Mouse (Mus musculus) liver, adult 2 months (tissue): Measurements from ENCODE around the gene Tmprss12. TPM values are rescaled to one million over a fixed set of nuclear protein-coding genes. Genes with fewer than 3 reads are reported as not detected.
A peak's percentile ranks its signal among the peaks of the same experiment; 100 is the strongest.
"Not testable (repeated sequence)": the region's sequence is repeated elsewhere in the genome, so short reads cannot be mapped to it uniquely, and the experiment has no call there.

ENCODE experiments used
- DNase-seq: peaks from one replicate; pipeline ENCODE4 v3.0.0-alpha.2; 2011; ENCODE audit warnings: low read depth, low spot score; ENCODE audit errors: extremely low read depth
- H3K27ac ChIP-seq: fragments of 200-500 bp; replicated peaks from 2 replicates; pipeline ENCODE4 v1.5.1; 2012; ENCODE audit warnings: low read depth, mild to moderate bottlenecking, control low read depth, inconsistent platforms, low read length; ENCODE audit not compliant: insufficient read depth
- H3K27me3 ChIP-seq: fragments of 200-500 bp; 2 replicates; pipeline ENCODE4 v1.6.1; 2012; ENCODE audit warnings: mild to moderate bottlenecking, moderate library complexity, low read length, inconsistent platforms; ENCODE audit not compliant: control insufficient read depth, insufficient read depth
- H3K36me3 ChIP-seq: fragments of 200-500 bp; 2 replicates; pipeline ENCODE4 v1.6.1; 2012; ENCODE audit warnings: low read length, inconsistent platforms; ENCODE audit not compliant: control insufficient read depth, insufficient read depth
- H3K4me1 ChIP-seq: fragments of 200-500 bp; 2 replicates; pipeline ENCODE4 v1.6.1; 2011; ENCODE audit warnings: low read length; ENCODE audit not compliant: control insufficient read depth, insufficient read depth
- H3K4me3 ChIP-seq: fragments of 200-500 bp; 2 replicates; pipeline ENCODE4 v1.5.1; 2011; ENCODE audit warnings: low read depth, mild to moderate bottlenecking, control low read depth, low read length, moderate library complexity; ENCODE audit not compliant: insufficient read depth
- H3K79me2 ChIP-seq: fragments of 200-500 bp; 2 replicates; pipeline ENCODE4 v1.6.1; 2012; ENCODE audit warnings: inconsistent platforms, mild to moderate bottlenecking, low read length, moderate library complexity; ENCODE audit not compliant: control insufficient read depth, insufficient read depth
- H3K9ac ChIP-seq: fragments of 200-500 bp; 2 replicates; pipeline ENCODE4 v1.6.1; 2012; ENCODE audit warnings: low read depth, mild to moderate bottlenecking, control low read depth, inconsistent platforms, low read length
- CTCF ChIP-seq: fragments of 200-500 bp; IDR thresholded peaks from 2 replicates; pipeline ENCODE4 v1.5.1; 2011; ENCODE audit warnings: low read depth, low read length, control low read depth
- POLR2A ChIP-seq: fragments of 200-500 bp; IDR thresholded peaks from 2 replicates; pipeline ENCODE4 v1.6.1; 2011; ENCODE audit warnings: low read length, control low read depth; ENCODE audit not compliant: insufficient read depth; ENCODE audit errors: extremely low read depth
- WGBS: fragments of 180-500 bp; shearing (Covaris S2); methylation state at CpG from one replicate; pipeline ENCODE4 v1.1.7; 2018; 5-methylcytosine and 5-hydroxymethylcytosine counted together
- polyA plus RNA-seq: library from polyadenylated mRNA; depleted of rRNA; stranded (reverse); fragments of >200 nt; gene quantifications from 2 replicates; pipeline ENCODE4 v1.2.3, GENCODE M21; 2012
- total RNA-seq: library from RNA; depleted of rRNA; stranded (reverse); fragments of >200 nt; gene quantifications from 2 replicates; pipeline ENCODE4 v1.2.3, GENCODE M21; 2014

The Tmprss12 gene
- total and polyA plus RNA-seq, 2 experiments = not detected

DNA sequence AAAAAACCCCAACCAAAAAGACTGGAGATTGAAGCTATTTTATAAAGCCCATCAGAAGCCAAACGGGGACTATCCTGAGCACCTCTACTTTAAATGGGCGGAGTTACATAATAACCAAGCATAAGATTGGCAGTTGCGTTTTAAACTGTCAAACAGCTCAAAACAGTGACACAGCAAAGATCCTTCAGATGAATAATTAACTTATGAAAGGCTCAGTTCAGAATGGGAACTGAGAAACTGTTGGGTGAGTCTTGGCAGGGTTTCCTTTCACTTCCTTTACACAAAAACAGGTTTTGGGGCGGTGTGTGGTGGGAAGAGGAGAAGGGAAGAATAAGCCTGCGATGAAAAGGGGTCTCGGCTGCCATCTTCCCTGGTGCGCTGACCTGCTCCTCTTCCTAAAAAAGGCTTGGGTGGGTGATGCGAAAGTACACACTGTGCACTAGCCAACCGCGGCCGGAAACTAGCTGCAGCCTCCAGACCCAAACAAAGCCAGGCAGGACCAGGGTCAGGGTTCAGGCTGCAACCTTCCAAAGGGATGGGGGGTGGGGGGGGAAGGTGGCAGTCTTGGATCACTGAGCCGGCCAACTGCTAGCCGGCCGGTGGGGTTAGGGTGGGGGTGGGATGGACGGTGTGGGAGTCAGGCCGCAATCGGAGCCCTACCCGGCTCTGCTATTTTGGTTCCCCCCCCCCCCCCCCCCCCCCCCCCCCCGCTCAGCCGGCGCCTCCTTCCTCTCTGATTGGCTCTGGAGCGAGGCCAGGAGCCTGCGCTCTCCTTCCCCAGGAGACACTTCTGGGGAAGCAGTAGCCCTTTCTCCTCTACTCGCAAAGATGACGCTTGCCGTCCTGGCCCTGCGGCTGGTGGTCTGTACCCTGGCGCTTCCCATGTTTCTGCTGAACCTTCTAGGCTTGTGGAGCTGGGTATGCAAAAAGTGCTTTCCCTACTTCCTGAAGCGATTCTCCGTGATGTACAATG, 23.7 kb downstream of the Tmprss12 start, which contains the start of gene Mettl7a1:
Gene Mettl7a1, plus strand, starts transcription at position 122 of the 973 bp plus-strand sequence.
- H3K4me1 ChIP-seq = peaks cover 7% of the 10 kb centered on the region
- H3K27me3 ChIP-seq = no peaks in the 10 kb centered on the region
- peak within 1 kb of the TSS; percentile 94 for H3K9ac ChIP-seq
- H3K36me3 ChIP-seq = peaks cover 7% of the 10 kb centered on the region; the same call in 1 of the 2 replicates
- peak within 1 kb of the TSS; percentile 99 for H3K27ac ChIP-seq
- peak within 1 kb of the TSS; percentile 94 for H3K4me3 ChIP-seq
- TF ChIP-seq CTCF (no peak), POLR2A (peak; percentile 98)
- DNase-seq = peak; percentile 96
- under 1% methylated on average over 24 of the region's 30 CpGs for WGBS
- H3K79me2 ChIP-seq = peaks cover 12% of the 10 kb centered on the region; the same call in 1 of the 2 replicates

DNA sequence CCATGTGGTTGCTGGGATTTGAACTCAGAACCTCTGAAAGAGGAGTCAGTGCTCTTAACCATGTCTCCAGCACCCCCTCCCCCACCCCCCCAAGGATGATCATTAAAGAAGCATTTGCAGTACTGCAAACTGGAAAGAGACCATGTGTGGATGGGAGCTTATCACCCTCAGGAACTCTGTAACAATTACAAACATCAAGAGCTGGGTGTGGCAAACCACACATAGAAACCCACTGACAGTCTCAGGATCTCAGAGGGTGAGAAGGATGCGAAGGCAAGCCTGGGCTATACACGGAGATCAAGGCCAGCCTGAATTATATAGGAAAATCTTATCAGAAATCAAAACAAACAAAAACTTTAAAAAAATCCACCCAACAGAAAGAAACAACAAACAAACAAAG, 25.6 kb downstream of the Tmprss12 start:
- H3K27ac ChIP-seq = peak overlapping the region; percentile 99
- H3K36me3 ChIP-seq = peaks cover 7% of the 10 kb centered on the region; the same call in 1 of the 2 replicates
- peak overlapping the region; percentile 45; the same call in 1 of the 2 replicates for H3K9ac ChIP-seq
- WGBS = 38% methylated on average over 2 of the region's 2 CpGs
- no peak for DNase-seq
- TF ChIP-seq POLR2A (no peak), CTCF (no peak)
- H3K79me2 ChIP-seq = peaks cover 12% of the 10 kb centered on the region; the same call in 1 of the 2 replicates
- peak overlapping the region; percentile 94 for H3K4me3 ChIP-seq
- no peaks in the 10 kb centered on the region for H3K27me3 ChIP-seq
- H3K4me1 ChIP-seq = peaks cover 13% of the 10 kb centered on the region

DNA sequence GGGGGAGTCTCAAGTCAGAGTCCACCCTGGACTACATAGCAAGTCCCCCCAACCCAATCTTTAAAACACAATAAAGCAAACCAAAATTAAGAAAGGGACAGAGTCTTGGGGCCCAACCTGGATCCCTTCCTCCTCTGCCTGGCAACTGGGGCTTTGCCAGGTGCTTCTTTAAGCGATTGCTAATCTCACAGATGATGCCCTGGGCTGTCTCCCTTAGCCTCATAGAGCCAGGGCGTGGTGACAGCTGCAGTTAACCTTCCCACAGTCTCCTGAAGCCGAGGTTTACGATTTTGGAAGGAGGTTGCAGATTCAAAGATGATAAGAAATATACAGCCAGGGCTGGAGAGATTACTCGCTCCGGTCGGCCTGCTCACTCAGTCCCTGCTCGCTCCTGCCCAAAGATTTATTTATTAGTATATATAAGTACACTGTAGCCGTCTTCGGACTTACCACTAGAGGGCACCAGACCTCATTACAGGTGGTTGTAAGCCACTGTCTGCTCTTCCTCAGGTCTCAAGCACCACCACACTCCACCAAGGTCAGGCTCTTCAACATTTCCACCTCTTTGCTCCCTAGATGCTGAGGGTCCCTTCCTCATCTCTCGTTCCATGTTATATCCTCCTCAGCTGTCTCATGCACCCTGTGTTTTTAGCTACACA, 26.9 kb downstream of the Tmprss12 start:
- not testable (repeated sequence) for H3K27me3 ChIP-seq
- DNase-seq = peak; percentile 80
- H3K36me3 ChIP-seq = peaks cover 17% of the 10 kb centered on the region; the same call in 1 of the 2 replicates
- TF ChIP-seq CTCF = 0 out of 2 replicates have a peak, but pooled peaks have one; percentile 15
- H3K27ac ChIP-seq = peak overlapping the region; percentile 57; the same call in 1 of the 2 replicates
- H3K4me3 ChIP-seq = peak overlapping the region; percentile 32; the same call in 1 of the 2 replicates
- peak overlapping the region; percentile 63 for H3K9ac ChIP-seq
- H3K4me1 ChIP-seq = peaks cover 18% of the 10 kb centered on the region
- 11% methylated on average over 11 of the region's 11 CpGs for WGBS
- peaks cover 12% of the 10 kb centered on the region; the same call in 1 of the 2 replicates for H3K79me2 ChIP-seq

DNA sequence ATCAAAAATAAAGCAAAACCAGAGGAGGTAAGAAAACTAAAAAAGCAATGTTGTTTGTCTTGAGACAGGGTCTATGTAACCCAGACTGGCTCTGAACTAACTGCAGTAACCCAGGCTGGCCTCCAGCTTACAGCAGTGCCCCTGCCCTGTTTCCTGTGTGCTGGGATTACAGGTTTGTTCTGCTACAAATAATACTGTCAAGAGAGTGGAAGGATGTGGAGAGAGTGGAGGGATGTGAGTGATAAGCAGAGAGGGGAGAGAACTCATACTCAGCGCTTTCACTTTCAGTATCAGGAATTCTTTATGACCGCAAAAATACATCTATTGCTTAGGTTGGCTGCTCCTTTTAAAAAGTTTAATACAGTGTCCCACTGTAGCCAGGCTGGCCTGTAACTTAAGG, 31.7 kb downstream of the Tmprss12 start:
- WGBS = 54% methylated on average over 2 of the region's 2 CpGs
- no peaks in the 10 kb centered on the region for H3K27me3 ChIP-seq
- H3K36me3 ChIP-seq = peaks cover 35% of the 10 kb centered on the region; the same call in 1 of the 2 replicates
- H3K9ac ChIP-seq = peak overlapping the region; percentile 28; the same call in 1 of the 2 replicates
- peaks cover 12% of the 10 kb centered on the region; the same call in 1 of the 2 replicates for H3K79me2 ChIP-seq
- no peak for DNase-seq
- no peak overlapping the region for H3K4me3 ChIP-seq
- TF ChIP-seq POLR2A = no peak
- TF ChIP-seq CTCF = no peak
- peak overlapping the region; percentile 68 for H3K27ac ChIP-seq
- peaks cover 17% of the 10 kb centered on the region for H3K4me1 ChIP-seq

- H3K9ac ChIP-seq = no peak overlapping the region
- no peak overlapping the region for H3K4me3 ChIP-seq
- no peak for TF ChIP-seq POLR2A
- no peak for TF ChIP-seq CTCF
- H3K27me3 ChIP-seq = no peaks in the 10 kb centered on the region
- DNase-seq = no peak
- H3K27ac ChIP-seq = no peak overlapping the region
- peaks cover 28% of the 10 kb centered on the region; the same call in 1 of the 2 replicates for H3K36me3 ChIP-seq
- H3K4me1 ChIP-seq = peaks cover 26% of the 10 kb centered on the region
- peaks cover 3% of the 10 kb centered on the region; the same call in 1 of the 2 replicates for H3K79me2 ChIP-seq
- 97% methylated on average over 5 of the region's 5 CpGs for WGBS
These were observed 34.0 kb downstream of the Tmprss12 start for GRCm38 (mm10) chr15:100314448-100315145.

- DNase-seq = peak; percentile 97
- Histone ChIP-seq H3K4me1 (peaks cover 27% of the 10 kb centered on the region), H3K27ac (peak overlapping the region; percentile 90), H3K36me3 (peaks cover 13% of the 10 kb centered on the region; the same call in 1 of the 2 replicates)
- not testable (repeated sequence) for H3K9ac ChIP-seq, H3K79me2 ChIP-seq, H3K4me3 ChIP-seq, H3K27me3 ChIP-seq
- WGBS = 9% methylated on average over 4 of the region's 4 CpGs
These were observed 37.5 kb downstream of the Tmprss12 start for GRCm38 (mm10) chr15:100318014-100318671.
